Mouse (Mus musculus) embryonic facial prominence, embryonic 14.5 days (tissue): Measurements from ENCODE around the gene Arf6. TPM values are rescaled to one million over a fixed set of nuclear protein-coding genes. Genes with fewer than 3 reads are reported as not detected.

Experiments
- ATAC-seq: fragments of 200-750 bp; cut with Nextera tagmentation; 2 replicates; pipeline ENCODE4 v1.8.0; 2017; ENCODE audit warnings: low read depth, moderate number of reproducible peaks, moderate TSS enrichment
- DNase-seq: peaks from one replicate; pipeline ENCODE4 v3.0.0-alpha.2; 2015; ENCODE audit warnings: low spot score
- H3K27ac ChIP-seq: fragments of 300-500 bp; sonication (generic); replicated peaks from 2 replicates; pipeline ENCODE4 v1.5.1; 2014; ENCODE audit warnings: low read depth, mild to moderate bottlenecking, low read length, moderate library complexity
- H3K27me3 ChIP-seq: fragments of 300-500 bp; sonication (generic); replicated peaks from 2 replicates; pipeline ENCODE4 v1.6.1; 2014; ENCODE audit warnings: low read length; ENCODE audit not compliant: control insufficient read depth, insufficient read depth
- H3K36me3 ChIP-seq: fragments of 300-500 bp; sonication (generic); 2 replicates; pipeline ENCODE4 v1.6.1; 2014; ENCODE audit warnings: low read length, mixed read lengths; ENCODE audit not compliant: control insufficient read depth, insufficient read depth
- H3K4me1 ChIP-seq: fragments of 300-500 bp; sonication (generic); 2 replicates; pipeline ENCODE4 v1.6.1; 2014; ENCODE audit warnings: antibody characterized with exemption, low read length; ENCODE audit not compliant: control insufficient read depth, insufficient read depth
- H3K4me2 ChIP-seq: fragments of 300-500 bp; sonication (generic); 2 replicates; pipeline ENCODE4 v1.6.1; 2014; ENCODE audit warnings: low read depth, mild to moderate bottlenecking, low read length, moderate library complexity, mixed read lengths
- H3K4me3 ChIP-seq: fragments of 300-500 bp; sonication (generic); 2 replicates; pipeline ENCODE4 v1.5.1; 2014; ENCODE audit warnings: low read depth, mild to moderate bottlenecking, low read length
- H3K9ac ChIP-seq: fragments of 300-500 bp; sonication (generic); 2 replicates; pipeline ENCODE4 v1.6.1; 2014; ENCODE audit warnings: low read depth, mild to moderate bottlenecking, low read length, moderate library complexity, mixed read lengths
- H3K9me3 ChIP-seq: fragments of 300-500 bp; sonication (generic); 2 replicates; pipeline ENCODE4 v1.6.1; 2016; ENCODE audit warnings: low read length; ENCODE audit not compliant: control insufficient read depth
- WGBS: fragments of 180-500 bp; shearing (Covaris S2); extraction: QIAGEN DNeasy Blood & Tissue Kit; methylation state at CpG from one replicate; pipeline ENCODE4 v1.1.7; 2014; 5-methylcytosine and 5-hydroxymethylcytosine counted together
- polyA plus RNA-seq: library from polyadenylated mRNA; unstranded; fragments of >200 nt; fragmentation: Nextera tagmentation; extraction: Ambion mirVana; gene quantifications from 2 replicates; pipeline ENCODE4 v1.2.1, GENCODE M21; 2014

The Arf6 gene
- 62.3 and 66.7 TPM in 2 replicates for polyA plus RNA-seq

GRCm38 (mm10) chr12:69371854-69372671 is at the start of gene Arf6, which contains the start of gene Gm9887:
Gene Arf6, plus strand, starts transcription at chr12:69372150.
Gene Gm9887, minus strand, starts transcription at chr12:69372458.
- no peaks in the 10 kb centered on the region for H3K27me3 ChIP-seq
- 2% methylated on average over 9 of the region's 121 CpGs for WGBS
- peak within 1 kb of the TSS; percentile 99 for H3K9ac ChIP-seq
- H3K4me1 ChIP-seq, result peaks cover 19% of the 10 kb centered on the region; the same call in 1 of the 2 replicates
- H3K4me2 ChIP-seq, result peak within 1 kb of the TSS; percentile 92
- ATAC-seq (peak; percentile 96), DNase-seq (peak; percentile 97)
- H3K4me3 ChIP-seq, result peak within 1 kb of the TSS; percentile 100
- H3K36me3 ChIP-seq, result peaks cover 23% of the 10 kb centered on the region
- no peaks in the 10 kb centered on the region for H3K9me3 ChIP-seq
- H3K27ac ChIP-seq, result peak within 1 kb of the TSS; percentile 95

GRCm38 (mm10) chr12:69331187-69331586 is 40.8 kb upstream of the Arf6 start:
- 91% methylated on average over 3 of the region's 3 CpGs for WGBS
- Histone ChIP-seq H3K27ac (no peak overlapping the region), H3K4me2 (no peak overlapping the region), H3K9ac (no peak overlapping the region), H3K4me3 (no peak overlapping the region), H3K4me1 (no peaks in the 10 kb centered on the region), H3K36me3 (peaks cover 92% of the 10 kb centered on the region), H3K9me3 (no peaks in the 10 kb centered on the region), H3K27me3 (no peaks in the 10 kb centered on the region)
- DNase-seq (no peak), ATAC-seq (no peak)

- H3K4me2 ChIP-seq, result no peak overlapping the region
- 89% methylated on average over 1 of the region's 1 CpGs for WGBS
- DNase-seq (no peak), ATAC-seq (no peak)
- H3K9me3 ChIP-seq, result no peaks in the 10 kb centered on the region
- no peaks in the 10 kb centered on the region for H3K27me3 ChIP-seq
- peaks cover 92% of the 10 kb centered on the region for H3K36me3 ChIP-seq
- H3K4me1 ChIP-seq, result no peaks in the 10 kb centered on the region
- H3K27ac ChIP-seq, result no peak overlapping the region
- no peak overlapping the region for H3K9ac ChIP-seq
- no peak overlapping the region for H3K4me3 ChIP-seq
Measured at GRCm38 (mm10) chr12:69332147-69332546, 39.8 kb upstream of the Arf6 start.

GRCm38 (mm10) chr12:69333547-69333946 is 38.4 kb upstream of the Arf6 start:
- no peaks in the 10 kb centered on the region for H3K27me3 ChIP-seq
- no peaks in the 10 kb centered on the region for H3K9me3 ChIP-seq
- no peak overlapping the region for H3K9ac ChIP-seq
- ATAC-seq, result no peak
- no peak overlapping the region for H3K27ac ChIP-seq
- H3K4me1 ChIP-seq, result no peaks in the 10 kb centered on the region
- no peak overlapping the region for H3K4me2 ChIP-seq
- H3K36me3 ChIP-seq, result peaks cover 92% of the 10 kb centered on the region
- no peak overlapping the region for H3K4me3 ChIP-seq
- WGBS, result 79% methylated on average over 2 of the region's 2 CpGs
- no peak for DNase-seq

- no peak overlapping the region for H3K27ac ChIP-seq
- DNase-seq (no peak), ATAC-seq (no peak)
- H3K4me1 ChIP-seq, result no peaks in the 10 kb centered on the region
- no peak overlapping the region for H3K9ac ChIP-seq
- H3K36me3 ChIP-seq, result peaks cover 90% of the 10 kb centered on the region
- no peak overlapping the region for H3K4me2 ChIP-seq
- no peak overlapping the region for H3K4me3 ChIP-seq
- no peaks in the 10 kb centered on the region for H3K27me3 ChIP-seq
- H3K9me3 ChIP-seq, result no peaks in the 10 kb centered on the region
- WGBS, result 88% methylated on average over 2 of the region's 2 CpGs
Measured at GRCm38 (mm10) chr12:69349928-69350327, 22.0 kb upstream of the Arf6 start.

GRCm38 (mm10) chr12:69351685-69352084 is 20.3 kb upstream of the Arf6 start:
- no peak for DNase-seq
- WGBS, result 92% methylated on average over 1 of the region's 1 CpGs
- Histone ChIP-seq H3K9ac (no peak overlapping the region), H3K9me3 (no peaks in the 10 kb centered on the region), H3K27me3 (no peaks in the 10 kb centered on the region), H3K27ac (no peak overlapping the region), H3K4me2 (no peak overlapping the region), H3K4me1 (peaks cover 8% of the 10 kb centered on the region; the same call in 1 of the 2 replicates), H3K36me3 (peaks cover 82% of the 10 kb centered on the region), H3K4me3 (no peak overlapping the region)
- ATAC-seq, result no peak

- peak within 1 kb of the TSS; percentile 60 for H3K4me2 ChIP-seq
- WGBS, result under 1% methylated on average over 26 of the region's 50 CpGs
- peaks cover 37% of the 10 kb centered on the region for H3K36me3 ChIP-seq
- peak within 1 kb of the TSS; percentile 95 for H3K9ac ChIP-seq
- peak within 1 kb of the TSS; percentile 84 for H3K4me3 ChIP-seq
- H3K4me1 ChIP-seq, result peaks cover 8% of the 10 kb centered on the region
- H3K9me3 ChIP-seq, result no peaks in the 10 kb centered on the region
- no peaks in the 10 kb centered on the region for H3K27me3 ChIP-seq
- DNase-seq (peak; percentile 95), ATAC-seq (peak; percentile 54)
- H3K27ac ChIP-seq, result peak within 1 kb of the TSS; percentile 77
Measured at GRCm38 (mm10) chr12:69356546-69357299, 15.2 kb upstream of the Arf6 start, which contains the start of gene Nemf. Gene Nemf, minus strand, starts transcription at chr12:69357165.

- no peak for ATAC-seq
- Histone ChIP-seq H3K27ac (peak overlapping the region; percentile 77; the same call in 1 of the 2 replicates), H3K4me3 (peak overlapping the region; percentile 84), H3K9ac (peak overlapping the region; percentile 95), H3K4me1 (peaks cover 10% of the 10 kb centered on the region), H3K36me3 (peaks cover 32% of the 10 kb centered on the region), H3K4me2 (peak overlapping the region; percentile 60), H3K9me3 (no peaks in the 10 kb centered on the region), H3K27me3 (no peaks in the 10 kb centered on the region)
- DNase-seq, result no peak
- WGBS, result 7% methylated on average over 13 of the region's 13 CpGs
Measured at GRCm38 (mm10) chr12:69357300-69357646, 14.7 kb upstream of the Arf6 start.
